Mouse (Mus musculus): ENCODE data around the gene Ggn. TPM values are rescaled to one million over a fixed set of nuclear protein-coding genes. Genes with fewer than 3 reads are reported as not detected.
"Not testable (repeated sequence)": the region's sequence is repeated elsewhere in the genome, so short reads cannot be mapped to it uniquely, and the experiment has no call there.

Ggn gene
- polyA plus RNA-seq (2015; fragmentation: Nextera tagmentation; extraction: Ambion mirVana): 0.18 TPM in 2 replicates

GRCm38 (mm10) chr7:29170066-29170754 lies at the start of gene Ggn, which contains the start of gene Spred3:
Gene Ggn, plus strand, starts transcription at chr7:29170210.
Gene Spred3, minus strand, starts transcription at chr7:29170411.
- peak within 1 kb of the TSS; percentile 82 for H3K4me2 ChIP-seq (replicated peaks)
- peaks cover 40% of the 10 kb centered on the region for H3K4me1 ChIP-seq
- peak within 1 kb of the TSS; percentile 67 for H3K9ac ChIP-seq (replicated peaks)
- peak within 1 kb of the TSS; percentile 83 for H3K4me3 ChIP-seq
- H3K9me3 ChIP-seq: no peaks in the 10 kb centered on the region
- peaks cover 25% of the 10 kb centered on the region for H3K36me3 ChIP-seq
- peaks cover 37% of the 10 kb centered on the region for H3K27me3 ChIP-seq
- peak within 1 kb of the TSS; percentile 86 for H3K27ac ChIP-seq (replicated peaks)
- ATAC-seq (replicated peaks): peak; percentile 47
- under 1% methylated on average over 30 of the region's 30 CpGs for WGBS

- H3K4me1 ChIP-seq: peaks cover 9% of the 10 kb centered on the region
- H3K36me3 ChIP-seq: no peaks in the 10 kb centered on the region
- 90% methylated on average over 9 of the region's 9 CpGs for WGBS
- no peak overlapping the region for H3K4me3 ChIP-seq
- H3K27me3 ChIP-seq: no peaks in the 10 kb centered on the region
- H3K4me2 ChIP-seq (replicated peaks): no peak overlapping the region
- no peak for ATAC-seq (replicated peaks)
- no peak overlapping the region for H3K9ac ChIP-seq (replicated peaks)
- H3K9me3 ChIP-seq: no peaks in the 10 kb centered on the region
- H3K27ac ChIP-seq (replicated peaks): no peak overlapping the region
Observed at GRCm38 (mm10) chr7:29122821-29123220, 47.2 kb upstream of the Ggn start.

GRCm38 (mm10) chr7:29123531-29124358 lies 46.3 kb upstream of the Ggn start:
- Histone ChIP-seq H3K27ac (replicated peaks) (no peak overlapping the region), H3K4me3 (no peak overlapping the region), H3K27me3 (no peaks in the 10 kb centered on the region), H3K4me2 (replicated peaks) (no peak overlapping the region), H3K4me1 (peaks cover 9% of the 10 kb centered on the region), H3K9ac (replicated peaks) (no peak overlapping the region), H3K9me3 (no peaks in the 10 kb centered on the region), H3K36me3 (no peaks in the 10 kb centered on the region)
- WGBS: 54% methylated on average over 5 of the region's 5 CpGs
- no peak for ATAC-seq (replicated peaks)

GRCm38 (mm10) chr7:29124970-29125369 lies 45.0 kb upstream of the Ggn start, which contains the start of gene Ryr1:
Gene Ryr1, minus strand, starts transcription at chr7:29125179.
- Histone ChIP-seq H3K9ac (replicated peaks) (peak within 1 kb of the TSS; percentile 38), H3K27ac (replicated peaks) (no peak within 1 kb of the TSS), H3K4me3 (peak within 1 kb of the TSS; percentile 36), H3K4me2 (replicated peaks) (peak within 1 kb of the TSS; percentile 61), H3K36me3 (no peaks in the 10 kb centered on the region), H3K9me3 (no peaks in the 10 kb centered on the region), H3K4me1 (peaks cover 9% of the 10 kb centered on the region), H3K27me3 (no peaks in the 10 kb centered on the region)
- WGBS: 2% methylated on average over 16 of the region's 16 CpGs
- ATAC-seq (replicated peaks): peak; percentile 73; the same call in 1 of the 2 replicates

GRCm38 (mm10) chr7:29126173-29126915 lies 43.7 kb upstream of the Ggn start:
- peaks cover 9% of the 10 kb centered on the region for H3K4me1 ChIP-seq
- no peaks in the 10 kb centered on the region for H3K9me3 ChIP-seq
- WGBS: 31% methylated on average over 7 of the region's 7 CpGs
- H3K36me3 ChIP-seq: no peaks in the 10 kb centered on the region
- no peak overlapping the region for H3K4me3 ChIP-seq
- H3K4me2 ChIP-seq (replicated peaks): no peak overlapping the region
- no peak overlapping the region for H3K27ac ChIP-seq (replicated peaks)
- no peaks in the 10 kb centered on the region for H3K27me3 ChIP-seq
- H3K9ac ChIP-seq (replicated peaks): no peak overlapping the region
- ATAC-seq (replicated peaks): no peak

GRCm38 (mm10) chr7:29128725-29129124 lies 41.3 kb upstream of the Ggn start:
- no peak overlapping the region for H3K4me2 ChIP-seq (replicated peaks)
- no peak overlapping the region for H3K9ac ChIP-seq (replicated peaks)
- 46% methylated on average over 2 of the region's 2 CpGs for WGBS
- no peaks in the 10 kb centered on the region for H3K36me3 ChIP-seq
- no peak for ATAC-seq (replicated peaks)
- H3K27me3 ChIP-seq: no peaks in the 10 kb centered on the region
- no peaks in the 10 kb centered on the region for H3K9me3 ChIP-seq
- no peak overlapping the region for H3K27ac ChIP-seq (replicated peaks)
- H3K4me1 ChIP-seq: peaks cover 9% of the 10 kb centered on the region
- H3K4me3 ChIP-seq: no peak overlapping the region

GRCm38 (mm10) chr7:29134230-29134629 lies 35.8 kb upstream of the Ggn start:
- no peak for ATAC-seq (replicated peaks)
- Histone ChIP-seq H3K4me3 (peak overlapping the region; percentile 27), H3K4me1 (peaks cover 13% of the 10 kb centered on the region), H3K27ac (replicated peaks) (no peak overlapping the region), H3K4me2 (replicated peaks) (peak overlapping the region; percentile 44), H3K9ac (replicated peaks) (no peak overlapping the region), H3K9me3 (no peaks in the 10 kb centered on the region), H3K27me3 (peaks cover 11% of the 10 kb centered on the region), H3K36me3 (no peaks in the 10 kb centered on the region)
- 5% methylated on average over 4 of the region's 4 CpGs for WGBS

GRCm38 (mm10) chr7:29134693-29135386 lies 35.2 kb upstream of the Ggn start, which contains the start of gene Rasgrp4:
Gene Rasgrp4, plus strand, starts transcription at chr7:29134851.
- ATAC-seq (replicated peaks): 0 out of 2 replicates have a peak, but pooled peaks have one; percentile 48
- Histone ChIP-seq H3K4me3 (peak within 1 kb of the TSS; percentile 27), H3K4me1 (peaks cover 13% of the 10 kb centered on the region), H3K4me2 (replicated peaks) (peak within 1 kb of the TSS; percentile 44), H3K27ac (replicated peaks) (no peak within 1 kb of the TSS), H3K9ac (replicated peaks) (no peak within 1 kb of the TSS), H3K27me3 (peaks cover 11% of the 10 kb centered on the region), H3K9me3 (no peaks in the 10 kb centered on the region), H3K36me3 (no peaks in the 10 kb centered on the region)
- WGBS: under 1% methylated on average over 13 of the region's 20 CpGs

- no peaks in the 10 kb centered on the region for H3K9me3 ChIP-seq
- H3K4me2 ChIP-seq (replicated peaks): no peak overlapping the region
- peaks cover 13% of the 10 kb centered on the region for H3K4me1 ChIP-seq
- H3K36me3 ChIP-seq: no peaks in the 10 kb centered on the region
- peaks cover 11% of the 10 kb centered on the region for H3K27me3 ChIP-seq
- no peak overlapping the region for H3K27ac ChIP-seq (replicated peaks)
- WGBS: 45% methylated on average over 16 of the region's 16 CpGs
- H3K4me3 ChIP-seq: no peak overlapping the region
- no peak overlapping the region for H3K9ac ChIP-seq (replicated peaks)
- ATAC-seq (replicated peaks): no peak
Observed at GRCm38 (mm10) chr7:29137429-29137828, 32.6 kb upstream of the Ggn start.

GRCm38 (mm10) chr7:29139237-29139636 lies 30.8 kb upstream of the Ggn start:
- H3K4me1 ChIP-seq: peaks cover 10% of the 10 kb centered on the region
- not testable (repeated sequence) for H3K36me3 ChIP-seq; H3K4me2 ChIP-seq (replicated peaks); H3K4me3 ChIP-seq; H3K27ac ChIP-seq (replicated peaks); H3K9me3 ChIP-seq; H3K9ac ChIP-seq (replicated peaks); ATAC-seq (replicated peaks)
- 92% methylated on average over 3 of the region's 4 CpGs for WGBS
- peaks cover 11% of the 10 kb centered on the region for H3K27me3 ChIP-seq

GRCm38 (mm10) chr7:29141416-29141815 lies 28.6 kb upstream of the Ggn start:
- Histone ChIP-seq H3K27ac (replicated peaks) (no peak overlapping the region), H3K9me3 (no peaks in the 10 kb centered on the region), H3K36me3 (no peaks in the 10 kb centered on the region), H3K4me1 (no peaks in the 10 kb centered on the region), H3K9ac (replicated peaks) (no peak overlapping the region), H3K4me2 (replicated peaks) (no peak overlapping the region), H3K27me3 (no peaks in the 10 kb centered on the region; the same call in 1 of the 2 replicates), H3K4me3 (no peak overlapping the region)
- no peak for ATAC-seq (replicated peaks)
- 87% methylated on average over 8 of the region's 8 CpGs for WGBS
